Mouse (Mus musculus): ENCODE results near the gene Atp6v0e. TPM values are rescaled to one million over a fixed set of nuclear protein-coding genes. Genes with fewer than 3 reads are reported as not detected.

Gene Atp6v0e
- polyA plus RNA-seq, 1 experiment from 2014 or later: 99.8 TPM

DNA sequence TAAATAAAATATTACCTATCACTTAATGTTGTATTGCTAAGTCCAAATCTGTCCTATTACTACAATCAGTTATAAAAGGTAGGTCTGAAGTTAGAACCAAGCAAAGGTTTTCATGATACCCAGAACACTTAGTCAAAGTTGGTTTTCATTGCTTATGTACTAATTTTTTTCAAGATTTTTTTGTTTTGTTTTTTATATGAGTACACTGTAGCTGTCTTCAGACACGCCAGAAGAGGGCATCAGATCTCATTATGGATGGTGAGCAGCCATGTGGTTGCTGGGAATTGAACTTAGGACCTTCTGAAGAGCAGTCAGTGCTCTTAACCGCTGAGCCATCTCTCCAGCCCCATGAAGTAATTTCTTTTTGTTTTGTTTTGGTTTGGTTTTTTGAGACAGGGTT, 54.8 kb downstream of the Atp6v0e start:
- Histone ChIP-seq H3K27ac (ENCODE audit: low read depth, low read length) (no peak overlapping the region), H3K9me3 (ENCODE audit: control insufficient read depth, low read length) (no peaks in the 10 kb centered on the region), H3K27me3 (replicated peaks; ENCODE audit: control insufficient read depth, insufficient read depth, low read length) (no peaks in the 10 kb centered on the region), H3K4me3 (ENCODE audit: low read length) (no peak overlapping the region), H3K4me1 (ENCODE audit: control insufficient read depth, insufficient read depth, low read depth, low read length) (peaks cover 2% of the 10 kb centered on the region; the same call in 1 of the 2 replicates), H3K36me3 (ENCODE audit: control insufficient read depth, insufficient read depth, low read length) (no peaks in the 10 kb centered on the region), H3K9ac (ENCODE audit: low read depth, low read length) (no peak overlapping the region), H3K4me2 (ENCODE audit: low read length) (no peak overlapping the region)
- no peak for ATAC-seq
- WGBS: 58% methylated on average over 2 of the region's 2 CpGs

GRCm38 (mm10) chr17:26719405-26719804, 56.4 kb downstream of the Atp6v0e start:
- Histone ChIP-seq H3K27ac (ENCODE audit: low read depth, low read length) (no peak overlapping the region), H3K4me3 (ENCODE audit: low read length) (no peak overlapping the region), H3K36me3 (ENCODE audit: control insufficient read depth, insufficient read depth, low read length) (no peaks in the 10 kb centered on the region), H3K9ac (ENCODE audit: low read depth, low read length) (no peak overlapping the region), H3K9me3 (ENCODE audit: control insufficient read depth, low read length) (no peaks in the 10 kb centered on the region), H3K4me2 (ENCODE audit: low read length) (no peak overlapping the region), H3K27me3 (replicated peaks; ENCODE audit: control insufficient read depth, insufficient read depth, low read length) (no peaks in the 10 kb centered on the region), H3K4me1 (ENCODE audit: control insufficient read depth, insufficient read depth, low read depth, low read length) (peaks cover under 1% of the 10 kb centered on the region; the same call in 1 of the 2 replicates)
- no peak for ATAC-seq

DNA sequence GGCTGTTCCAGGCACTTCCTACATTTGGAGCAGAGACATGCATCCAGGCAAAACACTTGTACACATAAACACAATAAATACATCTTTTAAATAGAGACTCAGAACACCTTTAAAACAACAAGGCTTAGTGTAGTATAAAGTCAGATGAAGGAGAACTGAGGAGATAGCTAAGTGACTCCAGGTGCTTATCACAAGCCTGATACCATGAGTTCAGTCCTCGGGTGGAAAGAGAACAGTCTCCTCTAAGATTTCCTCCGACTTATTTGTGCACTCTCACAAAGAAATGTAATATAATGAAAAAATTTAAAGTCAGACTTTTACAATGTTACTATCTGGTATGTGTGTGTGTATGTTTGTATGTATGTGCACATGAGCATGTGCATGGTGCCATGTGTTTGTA, 58.8 kb downstream of the Atp6v0e start:
- Histone ChIP-seq H3K27me3 (replicated peaks; ENCODE audit: control insufficient read depth, insufficient read depth, low read length) (no peaks in the 10 kb centered on the region), H3K9me3 (ENCODE audit: control insufficient read depth, low read length) (no peaks in the 10 kb centered on the region), H3K36me3 (ENCODE audit: control insufficient read depth, insufficient read depth, low read length) (no peaks in the 10 kb centered on the region), H3K27ac (ENCODE audit: low read depth, low read length) (no peak overlapping the region), H3K4me1 (ENCODE audit: control insufficient read depth, insufficient read depth, low read depth, low read length) (no peaks in the 10 kb centered on the region), H3K9ac (ENCODE audit: low read depth, low read length) (no peak overlapping the region), H3K4me3 (ENCODE audit: low read length) (no peak overlapping the region), H3K4me2 (ENCODE audit: low read length) (no peak overlapping the region)
- 75% methylated on average over 2 of the region's 2 CpGs for WGBS
- no peak for ATAC-seq

GRCm38 (mm10) chr17:26724790-26725189, 61.8 kb downstream of the Atp6v0e start:
- no peak overlapping the region for H3K4me3 ChIP-seq (ENCODE audit: low read length)
- no peak overlapping the region for H3K9ac ChIP-seq (ENCODE audit: low read depth, low read length)
- H3K4me2 ChIP-seq (ENCODE audit: low read length): no peak overlapping the region
- H3K36me3 ChIP-seq (ENCODE audit: control insufficient read depth, insufficient read depth, low read length): no peaks in the 10 kb centered on the region
- H3K27me3 ChIP-seq (replicated peaks; ENCODE audit: control insufficient read depth, insufficient read depth, low read length): no peaks in the 10 kb centered on the region
- H3K4me1 ChIP-seq (ENCODE audit: control insufficient read depth, insufficient read depth, low read depth, low read length): no peaks in the 10 kb centered on the region
- ATAC-seq: no peak
- H3K9me3 ChIP-seq (ENCODE audit: control insufficient read depth, low read length): no peaks in the 10 kb centered on the region
- H3K27ac ChIP-seq (ENCODE audit: low read depth, low read length): no peak overlapping the region
- WGBS: 62% methylated on average over 1 of the region's 1 CpGs

- H3K27me3 ChIP-seq (replicated peaks; ENCODE audit: control insufficient read depth, insufficient read depth, low read length): no peaks in the 10 kb centered on the region
- no peak for ATAC-seq
- 92% methylated on average over 1 of the region's 1 CpGs for WGBS
- H3K4me2 ChIP-seq (ENCODE audit: low read length): no peak overlapping the region
- H3K36me3 ChIP-seq (ENCODE audit: control insufficient read depth, insufficient read depth, low read length): no peaks in the 10 kb centered on the region
- H3K9ac ChIP-seq (ENCODE audit: low read depth, low read length): no peak overlapping the region
- H3K4me3 ChIP-seq (ENCODE audit: low read length): no peak overlapping the region
- H3K27ac ChIP-seq (ENCODE audit: low read depth, low read length): no peak overlapping the region
- no peaks in the 10 kb centered on the region for H3K4me1 ChIP-seq (ENCODE audit: control insufficient read depth, insufficient read depth, low read depth, low read length)
- no peaks in the 10 kb centered on the region for H3K9me3 ChIP-seq (ENCODE audit: control insufficient read depth, low read length)
Measured at GRCm38 (mm10) chr17:26726674-26727073, 63.6 kb downstream of the Atp6v0e start.

- Histone ChIP-seq H3K4me1 (ENCODE audit: control insufficient read depth, insufficient read depth, low read depth, low read length) (no peaks in the 10 kb centered on the region), H3K4me3 (ENCODE audit: low read length) (no peak overlapping the region), H3K36me3 (ENCODE audit: control insufficient read depth, insufficient read depth, low read length) (no peaks in the 10 kb centered on the region), H3K9ac (ENCODE audit: low read depth, low read length) (no peak overlapping the region), H3K27me3 (replicated peaks; ENCODE audit: control insufficient read depth, insufficient read depth, low read length) (no peaks in the 10 kb centered on the region), H3K4me2 (ENCODE audit: low read length) (no peak overlapping the region), H3K27ac (ENCODE audit: low read depth, low read length) (no peak overlapping the region), H3K9me3 (ENCODE audit: control insufficient read depth, low read length) (no peaks in the 10 kb centered on the region)
- ATAC-seq: no peak
- 75% methylated on average over 3 of the region's 3 CpGs for WGBS
Measured at GRCm38 (mm10) chr17:26727110-26727755, 64.2 kb downstream of the Atp6v0e start.

DNA sequence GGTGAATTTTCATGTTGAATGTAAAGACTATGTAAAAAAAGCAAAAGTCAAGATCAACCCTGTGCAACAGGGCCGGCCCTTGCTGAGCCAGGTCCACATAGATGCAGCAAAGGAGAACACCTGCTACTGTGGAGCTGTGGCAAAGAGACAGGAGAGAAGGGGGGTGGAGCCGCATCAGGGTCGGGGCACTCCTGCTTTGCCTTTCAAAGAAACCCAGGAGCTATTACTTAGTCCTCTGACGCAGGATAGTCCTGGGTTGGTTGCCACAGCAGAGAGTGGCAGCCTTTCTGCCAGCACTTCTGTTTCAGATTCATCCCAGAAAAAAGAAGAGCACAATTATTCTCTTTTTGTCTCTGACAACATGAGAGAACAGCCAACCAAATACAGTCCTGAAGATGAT, 79.5 kb downstream of the Atp6v0e start:
- Histone ChIP-seq H3K36me3 (ENCODE audit: control insufficient read depth, insufficient read depth, low read length) (no peaks in the 10 kb centered on the region), H3K27ac (ENCODE audit: low read depth, low read length) (no peak overlapping the region), H3K4me3 (ENCODE audit: low read length) (no peak overlapping the region), H3K9me3 (ENCODE audit: control insufficient read depth, low read length) (no peaks in the 10 kb centered on the region), H3K9ac (ENCODE audit: low read depth, low read length) (no peak overlapping the region), H3K27me3 (replicated peaks; ENCODE audit: control insufficient read depth, insufficient read depth, low read length) (no peaks in the 10 kb centered on the region), H3K4me2 (ENCODE audit: low read length) (no peak overlapping the region), H3K4me1 (ENCODE audit: control insufficient read depth, insufficient read depth, low read depth, low read length) (no peaks in the 10 kb centered on the region)
- ATAC-seq: no peak
- 66% methylated on average over 4 of the region's 4 CpGs for WGBS

- WGBS: 57% methylated on average over 1 of the region's 1 CpGs
Measured at GRCm38 (mm10) chr17:26743294-26743693, 80.3 kb downstream of the Atp6v0e start.

More at GRCm38 (mm10) chr17:26743294-26743693, 80.3 kb downstream of the Atp6v0e start:
- H3K4me3 ChIP-seq (ENCODE audit: low read length): no peak overlapping the region
- no peak overlapping the region for H3K27ac ChIP-seq (ENCODE audit: low read depth, low read length)
- H3K9me3 ChIP-seq (ENCODE audit: control insufficient read depth, low read length): no peaks in the 10 kb centered on the region
- H3K36me3 ChIP-seq (ENCODE audit: control insufficient read depth, insufficient read depth, low read length): no peaks in the 10 kb centered on the region
- H3K4me2 ChIP-seq (ENCODE audit: low read length): no peak overlapping the region
- no peak overlapping the region for H3K9ac ChIP-seq (ENCODE audit: low read depth, low read length)
- no peaks in the 10 kb centered on the region for H3K27me3 ChIP-seq (replicated peaks; ENCODE audit: control insufficient read depth, insufficient read depth, low read length)
- no peaks in the 10 kb centered on the region for H3K4me1 ChIP-seq (ENCODE audit: control insufficient read depth, insufficient read depth, low read depth, low read length)
- no peak for ATAC-seq
